Mouse (Mus musculus) heart, embryonic 11.5 days (tissue): ENCODE measurements around the gene Gm26558. TPM values are rescaled to one million over a fixed set of nuclear protein-coding genes. Genes with fewer than 3 reads are reported as not detected.

Experiments
- ATAC-seq: fragments of 200-750 bp; cut with Nextera tagmentation; replicated peaks from 2 replicates; pipeline ENCODE4 v1.8.0; 2017; ENCODE audit warnings: moderate library complexity; ENCODE audit not compliant: insufficient number of reproducible peaks, low FRiP score, low TSS enrichment
- H3K27ac ChIP-seq: fragments of 300-500 bp; sonication (generic); 2 replicates; pipeline ENCODE4 v1.5.1; 2014; ENCODE audit warnings: mild to moderate bottlenecking, low read depth, low read length
- H3K27me3 ChIP-seq: fragments of 300-500 bp; sonication (generic); 2 replicates; pipeline ENCODE4 v1.6.1; 2014; ENCODE audit warnings: mild to moderate bottlenecking, low read length, mixed read lengths; ENCODE audit not compliant: control insufficient read depth, insufficient read depth
- H3K36me3 ChIP-seq: fragments of 300-500 bp; sonication (generic); 2 replicates; pipeline ENCODE4 v1.6.1; 2014; ENCODE audit warnings: mild to moderate bottlenecking, low read length, moderate library complexity, mixed read lengths; ENCODE audit not compliant: control insufficient read depth, insufficient read depth
- H3K4me1 ChIP-seq: fragments of 300-500 bp; sonication (generic); 2 replicates; pipeline ENCODE4 v1.6.1; 2014; ENCODE audit warnings: low read length; ENCODE audit not compliant: control insufficient read depth, insufficient read depth
- H3K4me2 ChIP-seq: fragments of 300-500 bp; sonication (generic); 2 replicates; pipeline ENCODE4 v1.6.1; 2014; ENCODE audit warnings: mild to moderate bottlenecking, moderate library complexity
- H3K4me3 ChIP-seq: fragments of 300-500 bp; sonication (generic); 2 replicates; pipeline ENCODE4 v1.5.1; 2014; ENCODE audit warnings: low read depth, low read length
- H3K9ac ChIP-seq: fragments of 300-500 bp; sonication (generic); 2 replicates; pipeline ENCODE4 v1.6.1; 2014; ENCODE audit warnings: mild to moderate bottlenecking, low read depth, low read length, moderate library complexity
- H3K9me3 ChIP-seq: fragments of 300-500 bp; sonication (generic); replicated peaks from 2 replicates; pipeline ENCODE4 v1.6.1; 2016; ENCODE audit warnings: low read length; ENCODE audit not compliant: control insufficient read depth
- WGBS: fragments of 180-500 bp; shearing (Covaris S2); extraction: QIAGEN DNeasy Blood & Tissue Kit; methylation state at CpG from one replicate; pipeline ENCODE4 v1.1.7; 2014; ENCODE audit not compliant: insufficient replicate concordance; 5-methylcytosine and 5-hydroxymethylcytosine counted together
- polyA plus RNA-seq: library from polyadenylated mRNA; unstranded; fragments of >200 nt; fragmentation: Nextera tagmentation; extraction: Ambion mirVana; gene quantifications from 2 replicates; pipeline ENCODE4 v1.2.1, GENCODE M21; 2014

Gm26558 gene
- polyA plus RNA-seq, 1 experiment from 2014 or later: 5.1 TPM

DNA sequence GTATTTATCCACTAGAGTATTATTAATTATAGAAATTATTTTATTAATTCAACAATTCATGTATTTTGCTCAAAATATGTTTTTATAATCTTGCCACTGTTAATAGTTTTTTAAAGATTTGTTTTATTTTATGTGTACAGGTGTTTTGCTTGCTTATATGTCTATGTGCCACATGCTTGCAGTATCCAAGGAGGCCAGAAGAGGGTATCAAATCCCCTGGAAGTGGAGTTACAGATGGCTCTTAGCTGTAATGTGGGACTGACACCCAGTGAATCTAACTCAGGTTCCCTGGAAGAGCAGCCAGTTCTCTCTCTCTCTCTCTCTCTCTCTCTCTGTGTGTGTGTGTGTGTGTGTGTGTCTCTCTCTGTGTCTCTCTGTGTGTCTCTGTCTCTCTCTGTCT is 20.9 kb downstream of the Gm26558 start:
- Histone ChIP-seq H3K27me3 (no peaks in the 10 kb centered on the region), H3K36me3 (no peaks in the 10 kb centered on the region), H3K9ac (no peak overlapping the region), H3K9me3 (no peaks in the 10 kb centered on the region), H3K4me3 (no peak overlapping the region), H3K27ac (no peak overlapping the region), H3K4me2 (no peak overlapping the region), H3K4me1 (no peaks in the 10 kb centered on the region)
- ATAC-seq: no peak

- ATAC-seq: no peak
- Histone ChIP-seq H3K4me2 (no peak overlapping the region), H3K27me3 (no peaks in the 10 kb centered on the region), H3K9me3 (no peaks in the 10 kb centered on the region), H3K9ac (no peak overlapping the region), H3K36me3 (no peaks in the 10 kb centered on the region), H3K4me1 (0 out of 2 replicates have a peak, but pooled peaks cover 2% of the 10 kb centered on the region), H3K27ac (no peak overlapping the region), H3K4me3 (no peak overlapping the region)
- WGBS: 84% methylated on average over 5 of the region's 5 CpGs
These were observed 27.7 kb downstream of the Gm26558 start for GRCm38 (mm10) chr2:70634028-70634690.

DNA sequence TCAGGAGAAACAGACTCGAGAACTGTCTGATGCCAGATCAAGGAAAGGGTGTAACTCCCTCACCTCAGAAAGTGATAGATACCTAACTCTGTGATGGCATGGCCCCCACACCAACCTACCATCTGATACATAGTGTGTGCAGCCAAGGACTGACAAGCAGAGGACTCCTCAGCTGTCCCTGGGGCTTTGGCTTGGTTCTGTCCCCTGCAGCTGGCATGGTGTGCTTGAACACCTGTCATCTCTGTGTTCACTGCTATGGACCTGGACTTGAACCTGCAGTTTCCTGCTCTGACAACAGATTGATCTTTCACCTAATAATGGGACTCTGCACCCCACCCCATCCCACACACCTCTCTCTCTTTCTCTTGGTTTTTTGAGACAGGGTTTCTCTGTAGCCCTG is 29.5 kb downstream of the Gm26558 start:
- H3K27me3 ChIP-seq: no peaks in the 10 kb centered on the region
- H3K4me1 ChIP-seq: 0 out of 2 replicates have a peak, but pooled peaks cover 2% of the 10 kb centered on the region
- WGBS: 77% methylated on average over 1 of the region's 1 CpGs
- H3K4me3 ChIP-seq: no peak overlapping the region
- no peak for ATAC-seq
- H3K27ac ChIP-seq: no peak overlapping the region
- H3K36me3 ChIP-seq: no peaks in the 10 kb centered on the region
- no peak overlapping the region for H3K4me2 ChIP-seq
- H3K9me3 ChIP-seq: no peaks in the 10 kb centered on the region
- H3K9ac ChIP-seq: no peak overlapping the region

- Histone ChIP-seq H3K4me2 (no peak overlapping the region), H3K27me3 (no peaks in the 10 kb centered on the region), H3K9ac (no peak overlapping the region), H3K4me3 (no peak overlapping the region), H3K27ac (no peak overlapping the region), H3K4me1 (0 out of 2 replicates have a peak, but pooled peaks cover 2% of the 10 kb centered on the region), H3K9me3 (no peaks in the 10 kb centered on the region), H3K36me3 (no peaks in the 10 kb centered on the region)
- 85% methylated on average over 1 of the region's 1 CpGs for WGBS
- ATAC-seq: no peak
These were observed 30.6 kb downstream of the Gm26558 start for GRCm38 (mm10) chr2:70631321-70631720.

DNA sequence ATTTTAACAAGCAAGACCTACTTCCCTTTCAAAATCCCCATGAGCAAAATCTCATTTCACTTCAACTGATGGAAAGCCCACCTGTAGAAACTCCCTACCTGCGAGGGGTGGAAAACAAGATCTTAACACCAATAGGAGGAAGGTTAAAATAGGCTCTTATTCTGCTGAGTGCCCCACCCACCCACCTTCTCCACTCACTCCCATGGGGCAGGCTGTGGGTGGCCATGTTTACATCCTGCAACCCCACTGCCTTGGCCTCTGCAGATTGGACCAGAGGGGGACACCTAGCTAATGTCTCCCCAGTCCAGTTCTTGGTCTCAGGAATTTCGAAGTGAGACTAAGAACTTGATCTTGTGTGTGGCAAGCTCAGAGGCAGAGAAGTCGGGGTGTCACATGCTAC is 32.0 kb downstream of the Gm26558 start:
- Histone ChIP-seq H3K27ac (no peak overlapping the region), H3K9me3 (no peaks in the 10 kb centered on the region), H3K4me1 (0 out of 2 replicates have a peak, but pooled peaks cover 2% of the 10 kb centered on the region), H3K9ac (no peak overlapping the region), H3K4me3 (0 out of 2 replicates have a peak overlapping the region, but pooled peaks have one; percentile 18), H3K36me3 (no peaks in the 10 kb centered on the region), H3K4me2 (peak overlapping the region; percentile 54), H3K27me3 (no peaks in the 10 kb centered on the region)
- no peak for ATAC-seq
- WGBS: 74% methylated on average over 3 of the region's 3 CpGs

GRCm38 (mm10) chr2:70629339-70629761 is 32.6 kb downstream of the Gm26558 start:
- Histone ChIP-seq H3K4me2 (peak overlapping the region; percentile 54), H3K4me3 (0 out of 2 replicates have a peak overlapping the region, but pooled peaks have one; percentile 18), H3K27ac (no peak overlapping the region), H3K4me1 (0 out of 2 replicates have a peak, but pooled peaks cover 2% of the 10 kb centered on the region), H3K9me3 (no peaks in the 10 kb centered on the region), H3K9ac (peak overlapping the region; percentile 39; the same call in 1 of the 2 replicates), H3K27me3 (no peaks in the 10 kb centered on the region), H3K36me3 (no peaks in the 10 kb centered on the region)
- ATAC-seq: no peak
- 17% methylated on average over 10 of the region's 10 CpGs for WGBS

- H3K36me3 ChIP-seq: no peaks in the 10 kb centered on the region
- H3K4me2 ChIP-seq: no peak overlapping the region
- no peaks in the 10 kb centered on the region for H3K9me3 ChIP-seq
- H3K27ac ChIP-seq: no peak overlapping the region
- H3K4me1 ChIP-seq: 0 out of 2 replicates have a peak, but pooled peaks cover 2% of the 10 kb centered on the region
- no peak overlapping the region for H3K9ac ChIP-seq
- H3K4me3 ChIP-seq: no peak overlapping the region
- ATAC-seq: no peak
- WGBS: 80% methylated on average over 12 of the region's 12 CpGs
- H3K27me3 ChIP-seq: no peaks in the 10 kb centered on the region
These were observed 33.5 kb downstream of the Gm26558 start for GRCm38 (mm10) chr2:70628397-70628796.

DNA sequence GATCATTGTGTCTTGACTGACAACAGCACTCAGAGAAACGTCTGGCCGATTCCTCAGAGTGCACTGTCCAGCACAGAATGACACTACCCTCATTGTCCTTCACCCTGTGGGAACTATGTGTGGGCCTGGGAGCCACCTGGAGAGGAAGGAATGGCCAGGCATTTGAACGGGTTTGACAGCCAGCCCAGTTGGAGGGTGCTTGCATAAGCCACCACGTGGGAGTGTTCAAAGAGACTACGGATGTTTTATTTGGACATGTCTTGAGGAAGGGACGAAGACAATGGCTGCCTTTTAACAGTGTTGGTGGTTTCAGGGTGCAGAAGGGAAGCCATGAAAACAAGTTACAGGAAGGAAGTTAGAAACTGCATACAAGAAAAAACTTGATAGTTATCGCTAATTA is 36.1 kb downstream of the Gm26558 start:
- Histone ChIP-seq H3K4me2 (no peak overlapping the region), H3K4me1 (0 out of 2 replicates have a peak, but pooled peaks cover 2% of the 10 kb centered on the region), H3K4me3 (no peak overlapping the region), H3K9ac (no peak overlapping the region), H3K36me3 (no peaks in the 10 kb centered on the region), H3K9me3 (no peaks in the 10 kb centered on the region), H3K27me3 (no peaks in the 10 kb centered on the region), H3K27ac (no peak overlapping the region)
- ATAC-seq: no peak
- WGBS: 68% methylated on average over 7 of the region's 7 CpGs

GRCm38 (mm10) chr2:70622244-70622643 is 39.7 kb downstream of the Gm26558 start:
- no peak overlapping the region for H3K4me3 ChIP-seq
- no peaks in the 10 kb centered on the region for H3K9me3 ChIP-seq
- H3K4me2 ChIP-seq: no peak overlapping the region
- no peaks in the 10 kb centered on the region for H3K36me3 ChIP-seq
- H3K4me1 ChIP-seq: no peaks in the 10 kb centered on the region
- 70% methylated on average over 4 of the region's 4 CpGs for WGBS
- no peaks in the 10 kb centered on the region for H3K27me3 ChIP-seq
- H3K9ac ChIP-seq: no peak overlapping the region
- ATAC-seq: no peak
- H3K27ac ChIP-seq: no peak overlapping the region
